Mouse (Mus musculus) lung, embryonic 14.5 days (tissue): Measurements from ENCODE around the gene Cltc. TPM values are rescaled to one million over a fixed set of nuclear protein-coding genes. Genes with fewer than 3 reads are reported as not detected.

Source experiments
- ATAC-seq: fragments of 200-750 bp; cut with Nextera tagmentation; 2 replicates; pipeline ENCODE4 v1.8.0; 2017; ENCODE audit warnings: mild to moderate bottlenecking, moderate TSS enrichment, moderate library complexity; ENCODE audit not compliant: insufficient read depth
- DNase-seq: peaks from one replicate; pipeline ENCODE4 v3.0.0-alpha.2; 2015
- H3K27ac ChIP-seq: fragments of 300-500 bp; sonication (generic); 2 replicates; pipeline ENCODE4 v1.5.1; 2014; ENCODE audit warnings: low read depth, mild to moderate bottlenecking, moderate library complexity
- H3K27me3 ChIP-seq: fragments of 300-500 bp; sonication (generic); 2 replicates; pipeline ENCODE4 v1.6.1; 2014; ENCODE audit warnings: low read length, control low read depth; ENCODE audit not compliant: insufficient read depth
- H3K36me3 ChIP-seq: fragments of 300-500 bp; sonication (generic); 2 replicates; pipeline ENCODE4 v1.6.1; 2014; ENCODE audit warnings: control low read depth; ENCODE audit not compliant: insufficient read depth
- H3K4me1 ChIP-seq: fragments of 300-500 bp; sonication (generic); 2 replicates; pipeline ENCODE4 v1.6.1; 2014; ENCODE audit warnings: antibody characterized with exemption, control low read depth; ENCODE audit not compliant: insufficient read depth
- H3K4me2 ChIP-seq: fragments of 300-500 bp; sonication (generic); 2 replicates; pipeline ENCODE4 v1.6.1; 2014; ENCODE audit warnings: mild to moderate bottlenecking
- H3K4me3 ChIP-seq: fragments of 300-500 bp; sonication (generic); 2 replicates; pipeline ENCODE4 v1.5.1; 2014; ENCODE audit warnings: low read depth, low read length
- H3K9ac ChIP-seq: fragments of 300-500 bp; sonication (generic); 2 replicates; pipeline ENCODE4 v1.6.1; 2014
- H3K9me3 ChIP-seq: fragments of 300-500 bp; sonication (generic); 2 replicates; pipeline ENCODE4 v1.6.1; 2016; ENCODE audit warnings: low read depth, low read length, control low read depth
- CTCF ChIP-seq: IDR thresholded peaks from 2 replicates; pipeline ENCODE4 v1.5.1; 2016; ENCODE audit warnings: antibody characterized with exemption, low read depth
- WGBS: fragments of 180-500 bp; shearing (Covaris S2); extraction: QIAGEN DNeasy Blood & Tissue Kit; methylation state at CpG from one replicate; pipeline ENCODE4 v1.1.7; 2014; 5-methylcytosine and 5-hydroxymethylcytosine counted together
- polyA plus RNA-seq: library from polyadenylated mRNA; unstranded; fragments of >200 nt; fragmentation: Nextera tagmentation; extraction: Ambion mirVana; gene quantifications from 2 replicates; pipeline ENCODE4 v1.2.1, GENCODE M21; 2014

Gene Cltc
- polyA plus RNA-seq, 1 experiment from 2014 or later: 179 TPM

DNA sequence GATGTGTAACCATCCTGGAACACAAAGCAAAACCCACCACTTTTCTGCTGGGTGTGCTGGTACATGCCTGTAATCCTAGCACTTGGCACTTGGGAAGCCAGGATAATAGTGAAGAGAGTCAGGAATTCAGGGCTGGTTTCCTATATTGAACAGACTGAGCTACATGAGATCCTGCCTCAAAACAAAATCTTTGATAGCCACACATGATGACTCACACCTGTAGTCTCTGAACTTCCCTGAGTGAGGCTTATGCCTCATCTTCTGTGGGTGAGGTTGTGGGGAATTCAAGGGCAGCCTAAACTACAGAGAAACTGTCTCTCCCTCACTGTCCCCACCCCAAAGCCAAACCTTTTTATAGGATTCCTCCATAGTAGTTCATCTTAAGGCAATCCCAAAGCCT is 3.0 kb upstream of the Cltc start:
- ATAC-seq (no peak), DNase-seq (no peak)
- H3K36me3 ChIP-seq: no peaks in the 10 kb centered on the region
- H3K9me3 ChIP-seq: no peaks in the 10 kb centered on the region
- H3K27ac ChIP-seq: no peak overlapping the region
- H3K4me2 ChIP-seq: no peak overlapping the region
- peaks cover 5% of the 10 kb centered on the region for H3K4me1 ChIP-seq
- H3K27me3 ChIP-seq: no peaks in the 10 kb centered on the region
- no peak overlapping the region for H3K4me3 ChIP-seq
- no peak for TF ChIP-seq CTCF
- no peak overlapping the region for H3K9ac ChIP-seq

DNA sequence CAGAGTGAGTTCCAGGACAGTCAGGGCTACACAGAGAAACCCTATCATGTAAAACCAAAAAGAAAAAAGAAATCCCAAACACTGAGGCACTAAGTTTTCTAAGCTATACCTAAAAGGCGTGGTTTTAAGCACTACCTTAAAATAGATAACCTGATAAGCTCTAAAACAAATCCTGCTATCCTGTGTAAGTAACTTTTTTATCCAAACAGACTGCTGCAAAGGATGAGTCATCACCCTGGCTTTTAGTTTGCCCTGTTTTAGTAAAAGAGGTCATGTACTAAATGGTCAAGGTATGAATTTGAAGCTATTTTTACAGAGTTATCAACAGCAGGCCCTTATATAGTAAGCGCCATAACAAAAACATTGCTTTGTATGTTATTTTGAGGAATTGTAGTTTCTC is 2.5 kb upstream of the Cltc start:
- WGBS: 87% methylated on average over 2 of the region's 2 CpGs
- no peak overlapping the region for H3K4me2 ChIP-seq
- DNase-seq (no peak), ATAC-seq (no peak)
- no peaks in the 10 kb centered on the region for H3K36me3 ChIP-seq
- H3K4me1 ChIP-seq: peaks cover 8% of the 10 kb centered on the region
- H3K27me3 ChIP-seq: no peaks in the 10 kb centered on the region
- H3K27ac ChIP-seq: no peak overlapping the region
- TF ChIP-seq CTCF: no peak
- H3K9ac ChIP-seq: no peak overlapping the region
- no peak overlapping the region for H3K4me3 ChIP-seq
- H3K9me3 ChIP-seq: no peaks in the 10 kb centered on the region

DNA sequence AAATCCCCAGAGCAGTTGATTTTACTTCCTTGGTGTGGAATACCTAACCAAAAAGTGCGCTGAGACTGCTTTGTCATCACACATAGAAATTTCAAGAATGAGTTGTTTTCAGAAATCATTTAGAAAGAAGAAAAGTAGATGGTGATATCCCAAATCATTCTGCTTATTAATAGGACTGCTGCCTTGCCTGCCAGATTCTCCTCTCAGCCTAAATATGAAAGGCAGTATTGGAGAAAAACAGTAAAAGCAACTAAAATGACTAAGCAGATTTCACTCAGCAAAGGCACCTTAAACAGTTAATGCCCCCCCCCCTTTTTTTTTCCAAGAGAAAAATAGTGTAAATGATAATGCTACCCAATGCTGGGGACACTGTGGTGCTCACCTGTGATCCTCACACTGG is 1.9 kb upstream of the Cltc start:
- no peaks in the 10 kb centered on the region for H3K27me3 ChIP-seq
- H3K4me1 ChIP-seq: peaks cover 10% of the 10 kb centered on the region
- H3K36me3 ChIP-seq: no peaks in the 10 kb centered on the region
- no peak for TF ChIP-seq CTCF
- 95% methylated on average over 1 of the region's 1 CpGs for WGBS
- H3K4me2 ChIP-seq: peak overlapping the region; percentile 97; the same call in 1 of the 2 replicates
- peak overlapping the region; percentile 99 for H3K27ac ChIP-seq
- ATAC-seq: no peak
- H3K4me3 ChIP-seq: no peak overlapping the region
- H3K9me3 ChIP-seq: no peaks in the 10 kb centered on the region
- no peak overlapping the region for H3K9ac ChIP-seq
- DNase-seq: no peak

DNA sequence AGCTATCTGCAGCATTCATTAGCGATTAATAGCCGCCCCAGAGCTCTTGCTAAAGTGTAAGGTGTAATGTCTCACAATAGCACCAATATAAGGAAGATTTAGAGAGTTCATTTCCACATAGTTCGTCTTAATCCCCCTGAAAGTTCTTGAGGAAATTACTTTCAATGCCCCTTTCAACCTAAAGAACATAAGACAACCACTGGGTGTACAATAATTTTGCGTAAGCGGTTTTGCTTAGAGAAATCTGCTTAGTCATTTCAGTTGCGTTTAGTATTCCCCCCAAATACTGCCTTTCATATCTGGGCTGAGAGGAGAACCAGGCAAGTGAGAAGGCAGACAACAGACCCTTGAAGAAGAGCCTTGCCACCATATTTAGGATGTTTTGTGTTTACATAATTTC is 1.2 kb upstream of the Cltc start:
- no peaks in the 10 kb centered on the region for H3K9me3 ChIP-seq
- peak overlapping the region; percentile 99 for H3K27ac ChIP-seq
- TF ChIP-seq CTCF: no peak
- WGBS: 31% methylated on average over 6 of the region's 6 CpGs
- peak overlapping the region; percentile 96 for H3K4me3 ChIP-seq
- peak overlapping the region; percentile 97 for H3K4me2 ChIP-seq
- no peaks in the 10 kb centered on the region for H3K27me3 ChIP-seq
- H3K36me3 ChIP-seq: peaks cover under 1% of the 10 kb centered on the region
- peak overlapping the region; percentile 90 for H3K9ac ChIP-seq
- peaks cover 10% of the 10 kb centered on the region for H3K4me1 ChIP-seq
- DNase-seq (peak; percentile 35), ATAC-seq (no peak)

DNA sequence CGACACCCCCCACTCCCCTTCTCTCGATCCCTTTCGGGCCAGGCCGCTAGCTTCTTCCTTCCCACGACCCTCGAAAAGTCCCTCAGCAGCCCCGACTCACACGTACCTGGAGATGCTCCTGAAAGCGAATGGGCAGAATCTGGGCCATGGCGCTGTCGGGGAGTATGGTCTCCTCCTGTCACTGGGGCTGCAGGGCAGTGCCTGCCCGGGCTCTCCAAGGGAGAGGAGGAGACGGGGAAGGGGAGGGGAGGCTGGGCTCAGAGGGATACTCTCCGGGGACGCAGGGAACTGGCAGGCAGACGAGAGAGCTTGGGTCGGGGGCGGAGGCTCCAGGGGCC is 254 bp downstream of the Cltc start:
- TF ChIP-seq CTCF: no peak
- H3K4me3 ChIP-seq: peak overlapping the region; percentile 96
- 1% methylated on average over 18 of the region's 18 CpGs for WGBS
- H3K27me3 ChIP-seq: no peaks in the 10 kb centered on the region
- H3K9ac ChIP-seq: peak overlapping the region; percentile 90
- H3K27ac ChIP-seq: peak overlapping the region; percentile 99
- peak overlapping the region; percentile 97 for H3K4me2 ChIP-seq
- H3K36me3 ChIP-seq: peaks cover 3% of the 10 kb centered on the region
- DNase-seq (no peak), ATAC-seq (no peak)
- H3K4me1 ChIP-seq: peaks cover 10% of the 10 kb centered on the region
- H3K9me3 ChIP-seq: no peaks in the 10 kb centered on the region

DNA sequence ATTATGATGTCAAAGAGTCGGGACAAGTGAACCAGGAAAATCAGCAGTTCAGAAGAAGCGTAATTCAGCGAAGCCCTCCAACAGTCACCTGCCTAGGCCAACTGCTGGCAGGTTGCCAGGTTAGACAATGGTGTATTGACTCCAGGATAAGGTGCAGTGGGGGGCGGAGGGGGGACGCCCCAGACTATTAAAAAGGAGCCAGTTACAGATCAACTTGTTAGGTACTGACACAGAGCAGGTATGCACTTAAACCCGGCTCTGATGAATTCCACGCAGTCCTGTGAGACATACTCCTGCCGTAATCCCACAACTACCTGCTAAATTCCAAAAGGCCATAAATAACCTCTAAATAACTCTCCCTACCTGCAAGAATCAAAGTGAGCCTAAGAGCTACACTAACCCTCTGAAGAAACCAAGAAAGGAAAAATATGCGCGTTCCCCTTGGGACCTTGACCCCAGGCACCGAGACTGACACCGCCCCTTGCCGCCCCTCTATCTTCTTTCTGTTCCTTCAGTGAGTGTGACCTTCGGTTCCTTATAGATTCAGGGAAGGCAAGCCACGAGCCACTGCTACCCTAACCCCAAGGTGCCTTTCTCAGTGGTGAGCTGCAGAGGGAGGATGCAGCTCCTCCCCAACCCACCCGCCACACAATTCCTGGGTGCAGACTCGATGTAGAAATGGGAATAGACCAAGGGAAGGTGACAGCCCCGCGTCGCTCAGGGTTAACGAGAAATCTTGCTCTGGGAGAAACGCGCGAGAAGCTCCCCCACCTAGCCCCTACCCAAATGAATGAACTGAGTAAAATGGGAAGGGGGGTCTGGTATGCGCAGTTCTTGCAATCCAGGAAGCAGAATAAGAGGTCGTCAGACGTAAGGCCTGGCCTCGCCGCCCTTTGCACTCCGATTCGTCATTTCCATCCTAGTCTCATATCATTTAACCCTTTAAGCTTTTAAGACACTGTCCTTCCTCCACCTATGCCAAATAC is 916 bp downstream of the Cltc start:
- ATAC-seq (peak; percentile 1; the same call in 1 of the 2 replicates), DNase-seq (peak; percentile 70)
- peaks cover 3% of the 10 kb centered on the region for H3K36me3 ChIP-seq
- H3K9ac ChIP-seq: peak overlapping the region; percentile 90
- TF ChIP-seq CTCF: no peak
- peak overlapping the region; percentile 99 for H3K27ac ChIP-seq
- 3% methylated on average over 31 of the region's 31 CpGs for WGBS
- H3K9me3 ChIP-seq: no peaks in the 10 kb centered on the region
- H3K4me3 ChIP-seq: peak overlapping the region; percentile 96
- H3K4me1 ChIP-seq: peaks cover 10% of the 10 kb centered on the region
- no peaks in the 10 kb centered on the region for H3K27me3 ChIP-seq
- peak overlapping the region; percentile 97 for H3K4me2 ChIP-seq

DNA sequence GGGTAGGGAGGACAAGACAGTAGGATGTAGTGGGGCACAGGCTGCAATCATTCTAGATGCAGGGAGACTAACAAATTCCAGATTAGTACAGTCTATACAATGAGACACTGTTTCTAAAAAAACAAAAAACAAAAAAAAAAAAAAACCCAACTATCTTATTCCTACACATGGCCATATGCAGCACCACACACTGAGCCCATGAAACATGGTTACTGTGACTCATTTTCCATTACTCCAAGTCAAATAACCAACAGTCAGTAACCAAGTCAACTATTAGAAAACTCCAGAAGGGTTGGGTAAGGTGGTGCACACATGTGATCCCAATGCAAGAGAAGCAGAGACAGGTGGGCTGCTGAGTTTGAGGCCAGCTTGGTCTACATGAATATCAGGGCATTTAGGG is 5.0 kb downstream of the Cltc start:
- Histone ChIP-seq H3K27ac (no peak overlapping the region), H3K4me2 (no peak overlapping the region), H3K4me1 (0 out of 2 replicates have a peak, but pooled peaks cover 5% of the 10 kb centered on the region), H3K9me3 (no peaks in the 10 kb centered on the region), H3K9ac (no peak overlapping the region), H3K36me3 (peaks cover 3% of the 10 kb centered on the region), H3K4me3 (no peak overlapping the region), H3K27me3 (no peaks in the 10 kb centered on the region)
- TF ChIP-seq CTCF: no peak
- ATAC-seq (no peak), DNase-seq (no peak)
